Mouse (Mus musculus): ENCODE data around the gene Faiml.

DNA sequence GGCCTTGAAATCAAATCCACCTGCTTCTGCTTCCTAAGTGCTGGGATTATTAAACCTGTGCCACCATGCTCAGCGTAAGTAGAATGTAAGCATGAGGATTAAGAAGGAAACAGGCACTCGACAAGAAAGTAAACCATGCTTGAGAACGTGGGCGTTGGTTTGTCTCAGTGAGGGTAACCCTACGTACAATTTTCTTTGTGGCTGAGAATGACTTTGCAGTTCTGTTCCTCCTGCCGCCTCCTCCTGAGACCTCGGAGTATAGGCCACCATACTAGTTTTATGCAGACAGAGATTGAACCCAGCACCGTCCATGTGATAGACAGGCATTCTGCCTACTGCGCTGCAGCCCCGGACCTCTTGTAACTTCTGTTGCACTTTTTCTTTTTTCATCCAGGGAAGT, 16.8 kb upstream of the Faiml start:
- no peak for TF ChIP-seq CTCF (IDR thresholded peaks at IDR 0.05)
- TF ChIP-seq POLR2A (IDR thresholded peaks at IDR 0.05; ENCODE audit: insufficient read depth, low read depth, low read length) = no peak
- no peak for TF ChIP-seq EP300 (IDR thresholded peaks at IDR 0.05; ENCODE audit: insufficient read depth, low read depth, low read length)
